Mouse (Mus musculus) frontal cortex, postnatal 10 days (tissue): Measurements from ENCODE around the gene Nhs.
A peak's percentile ranks its signal among the peaks of the same experiment; 100 is the strongest.
"Not testable (repeated sequence)": the region's sequence is repeated elsewhere in the genome, so short reads cannot be mapped to it uniquely, and the experiment has no call there.

Experiments used
- DNase-seq, 2 experiments: peaks; one replicate each; pipeline ENCODE4 v3.0.0; 2022; ENCODE audit warnings: low spot score in 2 of 2, mixed read lengths in 1 of 2

Nhs gene

DNA sequence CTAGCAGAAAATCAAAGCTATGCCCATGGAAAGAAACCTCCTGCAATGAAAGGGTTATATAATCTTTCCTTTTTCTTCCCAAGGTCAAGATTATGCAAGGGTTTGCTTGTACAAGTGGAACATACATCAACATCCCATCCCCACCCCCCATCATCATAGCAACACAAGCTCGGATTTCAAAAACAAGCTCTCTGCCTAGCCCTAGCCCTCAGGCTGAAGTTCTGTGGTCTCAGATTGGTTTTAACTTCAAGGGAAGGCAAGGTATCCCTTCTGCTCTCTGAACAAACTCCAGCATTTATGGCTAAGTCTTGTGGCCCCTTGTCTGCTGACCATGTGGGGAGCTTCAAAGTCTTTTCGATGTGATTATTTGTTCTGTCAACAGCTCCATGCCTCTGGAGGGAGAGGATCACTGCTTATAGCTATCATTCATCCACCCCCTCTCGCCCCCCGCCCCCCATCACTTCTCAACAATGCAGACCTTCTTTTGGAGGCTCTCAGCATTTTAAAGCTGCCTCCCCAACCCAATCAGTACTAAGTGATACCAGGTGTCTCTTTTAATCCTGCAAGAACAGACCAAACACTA, 216.3 kb downstream of the Nhs start:
- DNase-seq = no peak

DNA sequence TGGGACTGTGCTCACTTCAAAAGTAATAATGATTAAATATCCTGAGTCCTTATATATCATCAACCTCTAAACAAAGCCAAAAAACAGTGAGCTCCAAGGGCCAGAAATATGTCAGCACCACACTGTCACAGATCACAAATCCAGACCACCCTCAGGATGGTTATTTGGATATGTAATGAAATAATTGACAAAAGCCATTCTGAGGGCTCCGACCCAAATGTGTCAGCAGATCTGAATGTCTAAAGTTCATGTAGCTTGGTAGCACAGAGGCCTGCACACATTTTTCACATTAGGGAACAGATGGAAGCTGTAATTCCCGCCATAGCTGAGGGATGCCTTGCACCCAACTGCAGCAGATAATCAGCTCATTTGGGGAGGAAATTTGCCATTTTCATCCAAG, 218.8 kb downstream of the Nhs start:
- no peak for DNase-seq

DNA sequence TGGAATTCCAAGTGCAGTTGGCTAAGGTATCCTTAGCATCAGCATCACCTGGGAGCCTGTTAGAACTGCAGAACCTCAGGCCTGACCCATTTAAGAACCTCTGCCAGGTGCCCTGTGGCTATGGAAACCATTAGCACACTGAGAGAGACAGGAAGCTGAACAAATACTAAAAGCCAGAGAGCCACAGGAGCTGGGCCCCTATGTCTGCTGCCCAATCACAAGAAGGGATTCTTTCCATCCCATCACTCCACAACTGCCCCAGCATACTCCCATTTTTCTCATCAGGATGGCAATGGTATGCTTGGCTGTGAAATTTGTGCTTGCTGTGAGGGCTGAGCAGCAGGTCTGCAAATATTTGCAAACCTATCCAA, 232.9 kb downstream of the Nhs start:
- DNase-seq = no peak

DNA sequence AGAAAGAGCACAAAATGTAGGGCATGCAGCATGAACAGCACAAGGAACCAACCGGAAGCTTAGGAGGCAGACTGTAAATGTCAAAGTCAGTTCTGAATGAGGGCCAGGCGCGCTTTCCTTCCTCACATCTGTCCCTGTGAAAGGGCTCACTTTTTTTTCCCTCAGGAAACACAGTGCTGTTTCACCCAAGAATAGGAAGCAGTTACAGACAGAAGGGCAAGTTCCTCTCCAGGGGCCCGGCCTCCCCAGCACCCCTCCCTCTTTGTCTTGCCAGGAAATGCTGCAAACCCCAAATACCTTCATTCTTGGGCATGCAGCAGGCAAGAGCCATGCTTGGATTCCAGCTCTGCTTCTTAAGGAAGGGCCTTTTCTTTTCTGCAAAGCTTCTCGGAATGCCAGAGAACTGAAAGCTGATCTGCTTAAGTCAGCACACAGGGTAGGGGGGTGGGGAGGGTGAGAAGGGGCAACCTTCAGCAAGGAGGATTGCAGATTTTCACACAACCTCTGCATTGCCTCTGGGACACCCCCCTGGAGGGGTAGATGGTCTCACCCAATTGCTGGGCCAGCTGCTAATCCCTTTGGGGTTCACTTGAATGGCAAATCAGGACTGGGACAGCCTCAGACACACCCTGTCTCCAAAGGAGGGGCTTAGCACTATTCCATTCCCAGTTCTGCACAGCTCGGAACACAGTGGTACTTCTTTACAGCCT, 233.4 kb downstream of the Nhs start:
- DNase-seq = peak in 1 of 2 experiments; percentile 4

DNA sequence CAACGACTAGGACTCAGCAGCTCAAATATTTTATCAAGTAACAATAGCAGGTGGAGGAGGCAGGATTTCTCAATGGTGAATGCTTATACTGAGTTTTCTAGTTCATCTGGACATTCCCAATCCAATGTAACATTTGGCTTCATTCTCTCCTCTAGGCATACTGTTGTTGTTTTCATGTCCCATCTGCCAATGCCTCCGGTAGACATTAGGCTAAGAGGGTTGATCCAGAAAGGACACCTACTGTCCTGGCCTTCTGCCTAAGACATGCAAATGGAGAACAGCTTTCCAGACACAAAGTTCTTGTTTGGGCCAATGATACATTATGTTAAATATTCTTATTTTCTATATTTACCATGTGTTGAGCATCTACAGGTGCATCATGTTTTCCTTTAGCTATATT, 236.9 kb downstream of the Nhs start:
- no peak for DNase-seq

DNA sequence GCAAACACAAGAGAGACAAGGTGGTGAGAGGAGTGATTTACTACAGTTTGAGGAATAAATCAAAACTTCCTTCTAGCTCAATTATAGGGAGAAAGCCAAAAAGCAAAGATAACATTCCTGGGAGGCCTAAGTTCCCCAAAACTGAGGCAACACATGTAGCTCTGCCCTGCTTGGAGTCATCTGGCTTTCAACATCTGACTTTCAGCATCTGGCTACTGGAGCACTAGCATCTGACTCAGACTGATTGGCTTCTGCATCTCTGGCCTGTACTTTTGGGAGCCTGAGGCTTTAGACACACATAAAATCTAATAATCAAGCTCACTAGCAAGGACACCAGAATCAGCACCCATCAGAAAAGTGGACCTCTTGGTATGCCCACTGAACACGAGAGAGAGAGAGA, 237.9 kb downstream of the Nhs start:
- DNase-seq = no peak

DNA sequence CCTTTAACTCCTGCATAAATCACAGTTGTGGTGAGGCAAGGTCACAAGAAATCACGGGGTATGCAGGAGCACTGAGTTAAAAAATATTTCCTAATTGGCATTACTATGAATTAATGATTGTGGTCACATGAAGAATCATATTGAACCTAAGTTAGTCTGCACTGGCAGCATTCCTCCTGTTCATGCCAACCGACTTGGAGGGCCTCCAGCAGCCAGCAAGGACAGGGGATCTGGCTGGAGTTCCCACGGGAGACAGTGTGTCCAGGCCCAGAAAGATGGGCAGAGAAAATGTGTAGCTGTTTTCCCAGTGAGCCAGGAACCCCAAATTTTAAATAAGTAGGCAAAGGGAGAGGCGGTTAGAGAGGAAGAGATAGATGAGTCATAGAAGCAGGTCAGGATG, 249.6 kb downstream of the Nhs start:
- DNase-seq = no peak

DNA sequence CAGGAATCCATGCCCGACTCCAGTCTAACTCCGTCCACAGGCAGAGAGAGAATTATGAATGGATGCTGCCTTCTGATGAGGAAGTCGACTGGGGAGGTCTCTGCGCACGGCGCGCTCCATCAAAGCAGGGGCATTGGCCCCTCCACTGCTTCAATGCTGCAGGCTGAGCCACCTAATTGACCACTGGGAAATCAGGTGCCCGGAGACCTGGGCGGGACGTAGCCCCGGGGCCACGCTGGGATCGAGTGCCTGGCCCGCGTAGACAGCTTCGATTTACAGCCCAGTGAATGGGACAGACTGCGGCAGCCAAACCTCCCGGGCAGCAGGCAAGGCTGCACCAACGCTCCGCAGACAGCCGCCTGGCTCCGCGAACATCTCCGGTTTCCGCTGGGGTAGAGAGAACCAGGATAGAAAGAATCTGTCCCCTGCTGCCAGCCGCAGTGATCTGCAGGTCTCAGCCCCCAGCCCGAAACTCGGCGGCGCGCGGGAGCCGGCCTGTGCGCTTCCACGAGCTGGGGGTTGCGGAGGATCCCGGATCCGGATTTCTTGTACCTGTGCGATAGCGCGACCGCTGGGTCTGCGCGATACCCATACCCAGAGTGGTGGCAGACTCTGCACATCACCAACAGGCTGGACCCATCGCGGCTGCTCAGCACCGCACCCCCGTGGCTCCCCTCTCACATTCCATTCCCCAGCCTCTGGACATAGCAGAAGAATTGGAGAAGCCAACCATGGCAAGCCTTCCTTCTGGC, 250.7 kb downstream of the Nhs start:
- DNase-seq = peak in 1 of 2 experiments; percentile 20

DNA sequence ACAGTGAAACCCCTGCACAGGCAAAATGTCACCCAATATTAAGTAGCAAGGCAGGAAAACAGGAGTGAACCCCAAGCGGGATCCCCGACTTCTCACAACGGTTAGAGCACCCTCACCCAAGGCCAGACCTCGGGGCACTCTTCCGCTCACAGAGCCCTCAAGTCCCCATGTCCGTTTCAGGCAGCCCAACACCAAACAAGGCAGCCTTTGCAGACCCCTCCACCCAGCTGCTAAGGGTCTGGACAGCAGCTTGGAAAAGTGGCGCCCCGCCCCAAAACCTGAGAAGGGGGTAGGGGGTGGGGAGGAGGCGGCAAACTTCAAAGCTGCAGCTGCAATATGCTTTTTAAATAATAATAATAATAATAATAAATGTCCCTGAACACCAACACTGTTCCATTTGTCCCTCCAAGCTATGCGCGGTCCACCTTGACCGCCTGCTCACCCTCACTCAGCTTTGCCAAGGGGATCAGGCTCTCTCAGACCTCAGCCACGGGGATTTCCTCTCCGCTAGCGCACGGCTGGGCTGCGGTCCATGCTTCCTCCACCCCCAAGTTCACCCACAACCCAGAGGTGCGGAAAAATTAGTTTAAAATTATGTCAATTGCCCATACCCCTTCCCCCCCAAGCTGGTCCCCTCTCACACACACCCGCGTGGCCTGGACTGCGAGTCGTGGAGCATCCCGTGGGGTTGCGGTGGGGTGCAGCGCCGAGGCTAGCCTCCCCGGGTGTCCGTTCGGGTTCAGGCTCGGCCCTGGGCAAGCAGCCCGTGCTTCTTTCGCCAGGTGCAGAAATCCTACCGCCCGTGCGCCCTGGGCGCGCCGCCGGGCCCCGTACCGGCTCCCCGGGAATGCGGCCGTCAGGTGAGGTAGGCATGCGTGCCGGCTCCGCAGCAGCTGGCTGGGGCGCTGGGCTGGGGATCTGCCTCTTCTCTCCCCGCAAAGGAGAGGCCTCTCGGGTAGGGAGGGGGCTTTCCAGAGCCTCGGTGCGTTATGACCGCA, 251.6 kb downstream of the Nhs start:
- DNase-seq = peak in 1 of 2 experiments; percentile 10

DNA sequence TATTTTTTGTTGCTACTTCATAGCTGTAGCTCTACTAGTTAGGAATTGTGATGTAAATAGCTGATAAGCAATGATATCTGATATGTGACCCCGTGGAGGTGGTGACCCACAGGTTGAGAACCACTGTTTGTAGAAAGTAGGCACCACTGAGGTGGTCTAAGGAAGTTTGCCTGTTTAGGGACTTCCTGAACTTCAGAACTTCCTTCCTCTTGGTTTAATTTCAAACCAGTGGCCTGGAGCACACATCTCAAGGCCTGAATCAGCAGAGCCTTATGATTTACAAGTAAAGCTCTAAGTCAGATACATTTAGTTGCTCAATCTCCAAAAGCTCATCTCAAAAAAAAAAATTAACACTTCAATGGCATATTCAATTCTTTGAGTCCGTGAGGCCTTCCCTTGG, 265.1 kb downstream of the Nhs start:
- DNase-seq = no peak

DNA sequence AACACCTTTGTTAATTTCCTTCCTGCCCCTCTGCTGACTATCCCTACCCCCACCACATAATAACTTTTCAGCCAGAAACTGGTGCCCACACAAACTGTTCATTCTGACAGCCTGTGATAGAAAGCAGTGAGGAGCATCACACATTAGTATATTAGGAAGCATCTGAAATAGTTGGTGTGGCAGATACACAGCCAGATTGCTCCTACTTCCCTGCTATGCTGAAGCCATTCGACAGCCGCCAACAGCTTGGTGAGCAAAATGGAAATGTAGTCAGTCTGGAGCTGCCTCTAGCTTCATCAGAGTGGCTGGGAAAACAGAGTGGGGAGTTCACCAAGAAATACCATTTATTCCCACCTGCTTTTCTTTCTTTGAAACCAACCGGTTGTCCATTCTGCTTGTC, 275.9 kb downstream of the Nhs start:
- DNase-seq = no peak

DNA sequence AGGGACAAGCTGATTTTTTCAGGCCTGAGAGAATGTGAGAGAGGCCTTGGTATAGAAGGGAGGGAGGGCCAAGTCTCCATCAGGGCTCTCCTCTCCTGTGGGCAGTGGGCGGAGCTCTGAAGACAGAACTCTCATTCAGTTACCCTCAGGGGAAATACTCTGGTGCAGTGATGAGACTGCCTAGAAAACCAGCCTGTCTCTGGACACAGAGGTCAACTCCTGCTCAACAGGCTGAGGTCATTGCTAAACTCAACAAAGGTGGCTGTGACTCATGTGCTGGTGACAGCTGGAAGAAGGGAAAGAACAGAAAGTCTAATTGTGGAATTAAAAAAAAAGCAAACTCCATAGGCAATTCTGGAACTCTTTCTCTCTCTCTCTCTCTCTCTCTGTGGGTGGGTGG, 282.4 kb downstream of the Nhs start:
- DNase-seq = no peak

DNA sequence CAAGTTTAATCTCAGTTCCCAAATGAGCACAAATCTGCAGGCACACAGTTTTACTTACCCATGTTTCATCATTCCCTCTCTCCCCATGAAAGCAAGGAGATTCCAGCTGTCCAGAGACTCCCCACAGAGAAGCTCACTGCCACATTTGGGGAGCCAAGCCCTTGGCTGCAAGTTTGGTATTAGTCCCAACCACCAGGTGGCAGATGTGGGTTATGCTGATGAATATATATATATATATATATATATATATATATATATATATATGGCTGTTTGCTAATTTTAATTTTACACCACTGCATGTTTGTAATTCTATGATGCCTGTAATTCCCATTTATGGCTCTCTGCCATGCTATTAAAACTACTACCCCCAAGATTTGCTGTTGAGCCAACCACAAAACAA, 286.0 kb downstream of the Nhs start:
- DNase-seq = no peak

DNA sequence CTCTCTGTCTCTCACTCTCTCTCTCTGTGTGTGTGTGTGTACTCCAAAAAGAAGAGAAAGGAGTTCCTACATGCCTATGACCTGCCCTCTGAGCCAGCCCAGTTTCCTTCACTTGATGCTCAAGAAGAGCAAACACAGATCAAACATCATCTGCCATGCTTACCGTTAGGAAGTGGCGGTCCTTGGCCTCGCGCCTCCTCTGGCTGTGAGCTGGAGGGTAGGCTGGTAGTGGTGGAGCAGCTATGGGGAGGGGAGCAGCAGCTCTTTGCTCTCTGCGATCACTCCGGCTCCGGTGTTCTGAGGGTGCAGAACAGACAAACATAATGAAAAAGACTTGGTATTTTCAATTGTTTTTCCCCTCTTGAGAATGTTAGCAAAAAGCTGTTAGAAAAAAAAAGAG, 288.2 kb downstream of the Nhs start:
- no peak for DNase-seq

DNA sequence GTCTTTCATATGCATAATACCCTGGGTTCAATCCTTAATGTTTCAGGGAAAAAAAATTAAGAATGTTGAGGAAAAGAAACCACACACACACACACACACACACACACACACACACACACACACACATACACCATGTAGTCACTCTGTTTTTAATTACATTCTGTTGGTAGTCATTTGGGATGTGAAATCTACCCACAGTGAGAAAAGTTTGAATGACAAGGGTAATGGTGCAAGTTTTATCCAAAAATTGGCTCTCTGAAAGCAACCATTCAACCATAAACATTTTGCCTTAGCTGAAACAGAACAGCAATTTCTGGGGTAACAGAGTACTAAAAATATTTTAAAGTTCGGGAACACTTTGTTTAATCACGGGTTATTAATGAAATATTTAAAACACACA, 303.9 kb downstream of the Nhs start:
- no peak for DNase-seq

DNA sequence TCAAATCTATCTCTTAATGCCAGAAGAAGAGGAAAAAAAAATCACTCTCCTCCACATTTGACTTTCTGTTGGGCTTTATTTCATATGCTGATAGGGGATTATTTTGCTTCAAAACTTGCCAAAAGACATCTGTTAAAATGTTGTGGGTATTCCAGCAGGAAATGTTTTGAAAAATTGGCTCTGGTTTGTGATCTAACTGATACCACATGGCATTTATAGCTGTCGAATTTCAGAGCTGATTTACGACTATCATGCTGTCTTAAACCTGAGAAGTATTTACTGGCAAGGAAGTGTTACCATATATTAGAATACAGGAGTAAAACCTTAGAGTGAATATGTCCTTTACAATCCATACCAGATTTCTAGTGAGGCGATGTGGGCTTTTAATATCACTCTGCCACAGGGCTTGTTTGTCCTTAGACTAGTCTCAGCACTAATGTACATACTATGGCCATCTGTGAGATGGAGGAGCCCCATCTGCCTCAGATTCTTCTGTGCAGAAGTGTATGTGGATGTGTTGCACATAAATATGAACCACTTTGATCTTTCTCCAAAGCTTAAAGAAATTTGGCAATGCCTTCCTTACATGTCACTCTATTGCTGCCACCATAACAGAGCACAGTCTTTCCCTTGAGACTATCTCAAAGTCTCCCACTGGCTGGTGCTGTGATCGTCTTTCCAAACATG, 305.8 kb downstream of the Nhs start:
- no peak for DNase-seq

DNA sequence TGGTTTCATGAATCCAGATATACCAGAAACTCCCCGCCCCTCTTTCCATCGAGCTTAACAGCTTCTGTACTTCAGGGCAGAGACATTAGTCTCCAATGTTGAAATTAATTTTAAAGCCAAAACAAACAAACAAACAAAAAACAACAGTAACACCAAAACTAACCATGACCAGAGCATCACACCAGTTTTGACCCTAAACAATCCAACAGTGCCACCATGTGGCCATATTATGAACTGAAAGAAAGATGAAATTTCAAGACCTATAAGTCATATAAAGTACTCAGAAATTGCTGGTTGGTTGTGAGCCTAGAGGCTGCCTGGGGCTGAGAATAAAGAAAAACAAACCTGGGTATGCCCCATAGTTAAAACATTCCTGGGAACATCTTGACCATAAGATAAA, 333.3 kb downstream of the Nhs start:
- DNase-seq = not testable (repeated sequence)

DNA sequence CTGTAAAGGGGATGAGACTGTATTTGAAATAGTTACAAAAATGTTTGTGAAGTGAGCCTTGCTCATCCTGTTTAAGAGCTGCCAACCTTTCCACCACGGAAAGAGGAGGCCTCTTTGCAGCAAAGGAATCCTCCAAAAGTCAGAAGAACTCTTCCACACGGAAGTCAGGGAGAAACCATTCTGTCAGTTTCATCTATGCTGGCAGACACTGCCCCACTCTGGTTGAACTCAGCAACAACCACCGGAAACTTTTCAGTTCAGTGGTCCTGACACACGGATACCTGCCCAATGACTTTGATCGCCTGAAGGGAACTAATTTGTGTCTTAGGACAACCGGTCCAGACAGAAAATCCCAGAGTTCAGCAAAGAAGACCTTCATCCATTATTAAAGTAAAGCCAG, 369.3 kb downstream of the Nhs start:
- peak in 1 of 2 experiments; percentile 28 for DNase-seq
